Mouse (Mus musculus): Measurements from ENCODE around the gene Rnf208. TPM values are rescaled to one million over a fixed set of nuclear protein-coding genes. Genes with fewer than 3 reads are reported as not detected.

Rnf208 gene
- polyA plus RNA-seq, 1 experiment: 8.1 TPM

DNA sequence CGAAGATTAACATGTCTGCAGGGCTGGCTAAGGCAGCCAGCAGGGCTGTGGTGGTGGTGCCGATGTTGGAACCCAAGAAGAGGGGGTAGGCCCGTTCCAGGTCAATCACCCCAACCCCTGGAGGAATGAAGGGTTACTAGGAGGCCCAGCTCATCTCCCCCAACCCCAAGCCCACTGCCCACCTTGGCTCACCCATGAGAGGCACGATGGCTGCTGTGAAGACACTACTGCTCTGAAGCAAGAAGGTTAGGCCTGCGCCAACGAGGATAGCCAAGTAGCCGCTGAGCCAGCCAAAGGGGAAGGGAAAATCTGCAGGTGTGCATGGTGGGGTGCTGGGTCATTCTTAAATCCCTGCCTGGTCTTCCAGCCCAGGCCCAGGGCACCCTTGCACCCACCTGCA, 11.5 kb upstream of the Rnf208 start:
- Histone ChIP-seq H3K27ac (ENCODE audit: control insufficient read depth, insufficient read depth, low read depth, low read length) (no peak overlapping the region), H3K27me3 (ENCODE audit: control insufficient read depth, insufficient read depth, low read length) (no peaks in the 10 kb centered on the region), H3K4me1 (ENCODE audit: control insufficient read depth, insufficient read depth, low read length) (peaks cover 2% of the 10 kb centered on the region; the same call in 1 of the 2 replicates), H3K36me3 (ENCODE audit: control insufficient read depth, insufficient read depth, low read length) (no peaks in the 10 kb centered on the region), H3K4me3 (ENCODE audit: control insufficient read depth, low read depth, low read length) (no peak overlapping the region)
- TF ChIP-seq POLR2A (IDR thresholded peaks at IDR 0.05; ENCODE audit: control insufficient read depth, low read depth, low read length) (no peak), CTCF (IDR thresholded peaks at IDR 0.05; ENCODE audit: control insufficient read depth, insufficient read depth, insufficient replicate concordance, low read depth, low read length) (no peak)

DNA sequence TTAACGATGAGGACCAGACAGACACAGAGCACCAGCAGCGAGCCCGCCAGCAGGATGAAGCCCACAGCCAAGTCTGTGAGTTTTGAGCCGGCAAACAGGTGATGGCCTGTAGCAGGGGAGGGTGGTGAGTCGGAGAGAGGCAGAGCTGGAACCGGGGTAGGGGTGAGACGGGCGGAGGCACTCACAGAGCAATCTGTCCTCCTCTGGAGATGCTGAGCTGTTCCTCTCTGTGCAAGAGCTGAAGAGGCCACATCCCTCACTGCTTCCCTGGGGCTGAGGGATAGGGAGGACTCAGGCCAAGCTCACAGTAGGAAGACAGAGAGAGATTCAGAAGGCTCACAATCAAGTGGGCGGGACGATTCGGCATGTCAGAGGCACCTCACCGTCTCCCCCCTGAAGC, 11.0 kb upstream of the Rnf208 start:
- H3K27ac ChIP-seq (ENCODE audit: control insufficient read depth, insufficient read depth, low read depth, low read length): no peak overlapping the region
- H3K4me3 ChIP-seq (ENCODE audit: control insufficient read depth, low read depth, low read length): no peak overlapping the region
- H3K4me1 ChIP-seq (ENCODE audit: control insufficient read depth, insufficient read depth, low read length): peaks cover 2% of the 10 kb centered on the region; the same call in 1 of the 2 replicates
- no peaks in the 10 kb centered on the region for H3K27me3 ChIP-seq (ENCODE audit: control insufficient read depth, insufficient read depth, low read length)
- no peaks in the 10 kb centered on the region for H3K36me3 ChIP-seq (ENCODE audit: control insufficient read depth, insufficient read depth, low read length)
- no peak for TF ChIP-seq CTCF (IDR thresholded peaks at IDR 0.05; ENCODE audit: control insufficient read depth, insufficient read depth, insufficient replicate concordance, low read depth, low read length)

DNA sequence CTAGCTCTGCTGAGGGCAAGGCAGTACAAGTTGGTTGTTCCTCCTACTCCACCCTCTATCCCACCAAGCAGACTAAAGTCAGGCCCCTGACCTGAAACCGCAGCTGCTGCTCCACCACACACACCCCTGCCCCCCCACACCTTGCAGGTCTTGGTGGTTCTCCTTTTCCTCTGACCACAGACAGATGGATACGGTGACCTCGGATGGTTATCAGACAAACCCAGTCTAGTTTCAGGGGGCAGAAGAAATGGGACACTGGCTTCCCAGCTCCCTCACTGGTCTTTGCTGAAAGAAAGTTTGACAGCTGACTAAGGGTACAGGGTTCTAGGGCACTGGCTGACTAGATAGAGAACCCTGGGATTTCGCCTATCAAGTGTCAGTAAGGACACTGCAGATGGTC, 8.6 kb upstream of the Rnf208 start:
- no peaks in the 10 kb centered on the region for H3K27me3 ChIP-seq (ENCODE audit: control insufficient read depth, insufficient read depth, low read length)
- H3K4me3 ChIP-seq (ENCODE audit: control insufficient read depth, low read depth, low read length): no peak overlapping the region
- H3K27ac ChIP-seq (ENCODE audit: control insufficient read depth, insufficient read depth, low read depth, low read length): no peak overlapping the region
- no peak for TF ChIP-seq POLR2A (IDR thresholded peaks at IDR 0.05; ENCODE audit: control insufficient read depth, low read depth, low read length)
- no peak for TF ChIP-seq CTCF (IDR thresholded peaks at IDR 0.05; ENCODE audit: control insufficient read depth, insufficient read depth, insufficient replicate concordance, low read depth, low read length)
- H3K4me1 ChIP-seq (ENCODE audit: control insufficient read depth, insufficient read depth, low read length): no peaks in the 10 kb centered on the region
- H3K36me3 ChIP-seq (ENCODE audit: control insufficient read depth, insufficient read depth, low read length): no peaks in the 10 kb centered on the region

DNA sequence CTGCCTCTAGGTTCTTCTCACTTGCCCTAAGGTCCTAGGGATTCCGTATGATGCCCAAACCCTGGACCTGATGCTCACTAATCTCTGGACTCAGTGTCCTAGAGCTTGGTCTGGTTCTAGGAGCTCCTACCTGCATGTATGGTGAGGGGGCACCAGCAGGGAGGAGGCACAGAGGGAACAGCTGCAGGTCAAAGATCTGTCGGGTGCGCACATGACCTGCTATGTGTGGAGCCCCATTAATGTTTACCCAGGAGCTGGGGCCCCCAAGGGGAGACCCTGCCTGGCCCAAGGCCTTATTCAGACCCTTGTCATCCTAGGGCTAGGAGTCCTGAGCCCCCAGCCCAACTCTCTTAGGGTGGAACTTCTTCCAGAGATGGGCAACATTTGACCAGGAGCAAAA, 8.0 kb upstream of the Rnf208 start, which contains the start of gene Slc34a3:
TSS of gene Slc34a3 (minus strand) at position 315 of the 400 bp plus-strand sequence.
- Histone ChIP-seq H3K36me3 (ENCODE audit: control insufficient read depth, insufficient read depth, low read length) (no peaks in the 10 kb centered on the region), H3K27ac (ENCODE audit: control insufficient read depth, insufficient read depth, low read depth, low read length) (no peak within 1 kb of the TSS), H3K4me1 (ENCODE audit: control insufficient read depth, insufficient read depth, low read length) (no peaks in the 10 kb centered on the region), H3K4me3 (ENCODE audit: control insufficient read depth, low read depth, low read length) (no peak within 1 kb of the TSS), H3K27me3 (ENCODE audit: control insufficient read depth, insufficient read depth, low read length) (no peaks in the 10 kb centered on the region)
- TF ChIP-seq POLR2A (IDR thresholded peaks at IDR 0.05; ENCODE audit: control insufficient read depth, low read depth, low read length) (no peak), CTCF (IDR thresholded peaks at IDR 0.05; ENCODE audit: control insufficient read depth, insufficient read depth, insufficient replicate concordance, low read depth, low read length) (no peak)

DNA sequence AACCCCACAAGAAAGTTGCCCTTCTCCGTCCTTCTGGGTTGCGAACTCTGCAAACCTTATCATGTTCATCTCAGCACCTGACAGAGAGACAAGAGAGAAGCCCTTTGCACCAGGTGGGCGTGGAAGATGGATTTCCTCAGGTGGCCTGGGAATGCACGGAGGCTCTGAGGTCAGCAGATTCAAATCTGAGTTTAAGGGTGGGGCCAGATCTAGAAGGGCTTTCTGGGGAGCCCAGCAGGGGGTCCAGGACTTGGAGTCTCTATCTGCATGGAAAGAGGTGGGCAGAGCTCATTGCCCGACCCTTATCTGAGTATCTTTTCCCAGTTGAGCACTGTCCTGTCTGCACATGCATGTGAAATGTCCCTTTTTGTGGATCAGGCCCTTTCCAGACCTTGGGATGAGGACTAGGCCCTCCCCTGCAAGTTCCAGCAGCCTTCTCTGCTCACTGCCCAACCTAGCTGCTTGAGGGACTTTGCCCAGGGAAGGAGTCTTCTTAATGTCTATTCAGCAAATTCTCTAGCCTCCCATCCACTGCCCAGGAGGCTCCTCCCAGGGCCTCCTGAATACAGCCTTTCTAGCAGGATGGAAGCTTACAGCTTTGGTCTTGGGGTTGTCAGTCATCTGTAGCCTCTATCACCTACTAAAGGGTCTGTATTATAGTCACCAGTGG, 7.4 kb upstream of the Rnf208 start:
- H3K27me3 ChIP-seq (ENCODE audit: control insufficient read depth, insufficient read depth, low read length): no peaks in the 10 kb centered on the region

DNA sequence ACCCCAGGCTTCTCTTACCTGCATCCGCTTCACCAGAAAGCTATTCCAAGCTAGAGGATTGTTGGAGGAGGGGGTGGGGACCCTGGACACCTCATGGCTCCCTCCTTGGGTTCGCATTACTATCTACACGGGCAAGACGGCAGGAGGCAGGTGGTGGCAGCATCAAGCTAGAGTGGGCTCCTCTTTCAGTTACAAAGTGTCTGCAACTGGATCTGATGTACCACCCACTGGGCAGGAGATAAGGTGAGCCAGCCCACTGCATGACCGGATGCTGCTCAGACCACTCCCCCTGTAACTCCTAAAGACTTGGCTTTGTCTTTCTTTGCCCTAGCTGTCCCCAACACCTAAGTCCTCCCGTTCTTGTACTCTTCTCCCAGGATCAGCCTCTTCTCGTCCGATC, 5.4 kb upstream of the Rnf208 start, which contains the start of gene Rnf224:
TSS of gene Rnf224 (minus strand) at position 174 of the 400 bp plus-strand sequence.
- peaks cover 14% of the 10 kb centered on the region for H3K4me1 ChIP-seq (ENCODE audit: control insufficient read depth, insufficient read depth, low read length)
- H3K4me3 ChIP-seq (ENCODE audit: control insufficient read depth, low read depth, low read length): no peak within 1 kb of the TSS
- no peak for TF ChIP-seq CTCF (IDR thresholded peaks at IDR 0.05; ENCODE audit: control insufficient read depth, insufficient read depth, insufficient replicate concordance, low read depth, low read length)
- H3K36me3 ChIP-seq (ENCODE audit: control insufficient read depth, insufficient read depth, low read length): no peaks in the 10 kb centered on the region
- no peak within 1 kb of the TSS for H3K27ac ChIP-seq (ENCODE audit: control insufficient read depth, insufficient read depth, low read depth, low read length)
- H3K27me3 ChIP-seq (ENCODE audit: control insufficient read depth, insufficient read depth, low read length): no peaks in the 10 kb centered on the region

More for the DNA sequence above, 7.4 kb upstream of the Rnf208 start:
- H3K36me3 ChIP-seq (ENCODE audit: control insufficient read depth, insufficient read depth, low read length): no peaks in the 10 kb centered on the region
- H3K4me3 ChIP-seq (ENCODE audit: control insufficient read depth, low read depth, low read length): no peak overlapping the region
- TF ChIP-seq POLR2A (IDR thresholded peaks at IDR 0.05; ENCODE audit: control insufficient read depth, low read depth, low read length) (no peak), CTCF (IDR thresholded peaks at IDR 0.05; ENCODE audit: control insufficient read depth, insufficient read depth, insufficient replicate concordance, low read depth, low read length) (no peak)
- H3K4me1 ChIP-seq (ENCODE audit: control insufficient read depth, insufficient read depth, low read length): no peaks in the 10 kb centered on the region
- no peak overlapping the region for H3K27ac ChIP-seq (ENCODE audit: control insufficient read depth, insufficient read depth, low read depth, low read length)

DNA sequence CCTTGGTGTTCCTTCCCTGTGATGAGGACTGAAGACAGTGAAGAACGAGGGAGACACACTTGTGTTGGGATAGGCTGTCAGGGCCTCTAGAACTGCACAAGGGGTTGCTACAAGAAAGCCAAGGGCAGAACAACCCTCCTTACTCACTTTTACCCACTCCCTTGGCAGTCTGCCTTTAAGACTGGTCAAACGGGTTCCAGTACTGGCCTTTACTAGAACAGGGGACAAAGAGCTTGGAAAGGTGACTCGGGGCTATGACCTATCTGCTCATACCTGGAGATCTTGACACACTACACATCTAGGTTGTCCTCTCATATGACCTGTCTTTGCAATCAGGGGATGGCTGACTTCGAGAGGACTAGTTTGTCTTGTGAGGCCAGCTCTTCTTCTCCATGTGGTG, 4.5 kb upstream of the Rnf208 start:
- Histone ChIP-seq H3K36me3 (ENCODE audit: control insufficient read depth, insufficient read depth, low read length) (no peaks in the 10 kb centered on the region), H3K27me3 (ENCODE audit: control insufficient read depth, insufficient read depth, low read length) (no peaks in the 10 kb centered on the region), H3K4me1 (ENCODE audit: control insufficient read depth, insufficient read depth, low read length) (peaks cover 18% of the 10 kb centered on the region), H3K27ac (ENCODE audit: control insufficient read depth, insufficient read depth, low read depth, low read length) (no peak overlapping the region), H3K4me3 (ENCODE audit: control insufficient read depth, low read depth, low read length) (no peak overlapping the region)
- no peak for TF ChIP-seq POLR2A (IDR thresholded peaks at IDR 0.05; ENCODE audit: control insufficient read depth, low read depth, low read length)
- no peak for TF ChIP-seq CTCF (IDR thresholded peaks at IDR 0.05; ENCODE audit: control insufficient read depth, insufficient read depth, insufficient replicate concordance, low read depth, low read length)

All from testis, adult 2 months (tissue).